Mouse (Mus musculus) frontal cortex, adult (tissue): ENCODE data around the gene Nhlrc1.

Experiments
- ATAC-seq: cut with Nextera tagmentation; 2 replicates; pipeline ENCODE4 v1.9.2; 2017; ENCODE audit warnings: mild to moderate bottlenecking, moderate library complexity, mixed read lengths; ENCODE audit not compliant: low TSS enrichment

Gene Nhlrc1

GRCm38 (mm10) chr13:47001590-47001989, 13.1 kb downstream of the Nhlrc1 start:
- ATAC-seq, result no peak

GRCm38 (mm10) chr13:46999498-46999897, 15.2 kb downstream of the Nhlrc1 start:
- ATAC-seq, result no peak

GRCm38 (mm10) chr13:46997355-46997754, 17.3 kb downstream of the Nhlrc1 start:
- no peak for ATAC-seq

GRCm38 (mm10) chr13:46993274-46993551, 21.4 kb downstream of the Nhlrc1 start:
- no peak for ATAC-seq

GRCm38 (mm10) chr13:46992516-46993273, 22.0 kb downstream of the Nhlrc1 start:
- no peak for ATAC-seq

GRCm38 (mm10) chr13:46990376-46991011, 24.2 kb downstream of the Nhlrc1 start:
- no peak for ATAC-seq

GRCm38 (mm10) chr13:46987941-46988340, 26.7 kb downstream of the Nhlrc1 start:
- no peak for ATAC-seq

- ATAC-seq, result no peak
These were observed 28.4 kb downstream of the Nhlrc1 start for GRCm38 (mm10) chr13:46986208-46986607.

GRCm38 (mm10) chr13:46983878-46984277, 30.8 kb downstream of the Nhlrc1 start:
- ATAC-seq, result no peak

GRCm38 (mm10) chr13:46979836-46980490, 34.7 kb downstream of the Nhlrc1 start:
- no peak for ATAC-seq

GRCm38 (mm10) chr13:46976532-46976931, 38.1 kb downstream of the Nhlrc1 start:
- no peak for ATAC-seq

GRCm38 (mm10) chr13:46975930-46976329, 38.7 kb downstream of the Nhlrc1 start:
- ATAC-seq, result no peak

GRCm38 (mm10) chr13:46975031-46975551, 39.6 kb downstream of the Nhlrc1 start:
- ATAC-seq, result no peak

GRCm38 (mm10) chr13:46970286-46970945, 44.2 kb downstream of the Nhlrc1 start:
- no peak for ATAC-seq

- no peak for ATAC-seq
These were observed 46.0 kb downstream of the Nhlrc1 start for GRCm38 (mm10) chr13:46968626-46969025.

- ATAC-seq, result no peak
These were observed 47.3 kb downstream of the Nhlrc1 start for GRCm38 (mm10) chr13:46967308-46967707.
